Comparison of ENCODE assay signal across 28 mouse cellular contexts in genomic region chr11:41341107-41341506, GRCm38 (mm10).
"Had no signal": no experiment of that assay in that cellular context is flagged by ENCODE, and none has a peak within 500 bp of the region (broad histone marks: within the 10 kb centered on the region; RNA-seq: fewer than 3 reads in every experiment).

No protein-coding gene starts in this region.

- DNase-seq: left cerebral cortex, postnatal 4 days; liver; liver, embryonic 13.5 days; liver, postnatal 0 days; lung, adult 18-20 months; lung, adult 2 months; lung, embryonic 14.5 days; lung, postnatal 10 days; lung, postnatal 14 days; lung, postnatal 36 days; lung, postnatal 4 days; midbrain, embryonic 14.5 days had no signal

- H3K4me2 ChIP-seq: limb, embryonic 12.5 days; limb, embryonic 13.5 days; limb, embryonic 15.5 days; liver, embryonic 11.5 days; liver, embryonic 12.5 days; liver, embryonic 13.5 days; liver, embryonic 15.5 days; lung, embryonic 14.5 days; lung, embryonic 15.5 days; midbrain, embryonic 11.5 days; midbrain, embryonic 12.5 days; midbrain, embryonic 13.5 days; midbrain, embryonic 15.5 days; neural tube, embryonic 12.5 days; neural tube, embryonic 13.5 days had no signal

- H3K27me3 ChIP-seq: limb, embryonic 12.5 days; limb, embryonic 13.5 days; limb, embryonic 15.5 days; liver, embryonic 12.5 days; liver, embryonic 13.5 days; liver, embryonic 15.5 days; lung, embryonic 15.5 days; megakaryocyte, embryonic 14.5 days; midbrain, embryonic 12.5 days; midbrain, embryonic 13.5 days; midbrain, embryonic 15.5 days; neural tube, embryonic 12.5 days; neural tube, embryonic 13.5 days had no signal

- H3K4me3 ChIP-seq: limb, embryonic 10.5 days; limb, embryonic 12.5 days; limb, embryonic 13.5 days; limb, embryonic 15.5 days; liver, embryonic 12.5 days; liver, embryonic 13.5 days; liver, embryonic 15.5 days; lung, embryonic 15.5 days; megakaryocyte, embryonic 14.5 days; midbrain, embryonic 10.5 days; midbrain, embryonic 12.5 days; midbrain, embryonic 13.5 days; midbrain, embryonic 15.5 days; neural tube, embryonic 12.5 days; neural tube, embryonic 13.5 days had no signal

- H3K36me3 ChIP-seq: limb, embryonic 10.5 days; limb, embryonic 12.5 days; limb, embryonic 13.5 days; limb, embryonic 15.5 days; liver, embryonic 12.5 days; liver, embryonic 13.5 days; liver, embryonic 15.5 days; lung, embryonic 15.5 days; midbrain, embryonic 10.5 days; midbrain, embryonic 12.5 days; midbrain, embryonic 13.5 days; midbrain, embryonic 15.5 days; neural tube, embryonic 12.5 days; neural tube, embryonic 13.5 days had no signal
